Mouse (Mus musculus) bone marrow macrophage, adult 2 months (primary cell): ENCODE measurements around the gene Dennd1b.

ENCODE experiments used
- CTCF ChIP-seq: IDR thresholded peaks from 2 replicates; pipeline ENCODE4 v1.5.1; 2012; ENCODE audit warnings: low read depth, mild to moderate bottlenecking, low read length, moderate library complexity
- POLR2A ChIP-seq: IDR thresholded peaks from 2 replicates; pipeline ENCODE4 v1.6.1; 2012; ENCODE audit warnings: mild to moderate bottlenecking, low read depth, low read length, borderline replicate concordance

DNA sequence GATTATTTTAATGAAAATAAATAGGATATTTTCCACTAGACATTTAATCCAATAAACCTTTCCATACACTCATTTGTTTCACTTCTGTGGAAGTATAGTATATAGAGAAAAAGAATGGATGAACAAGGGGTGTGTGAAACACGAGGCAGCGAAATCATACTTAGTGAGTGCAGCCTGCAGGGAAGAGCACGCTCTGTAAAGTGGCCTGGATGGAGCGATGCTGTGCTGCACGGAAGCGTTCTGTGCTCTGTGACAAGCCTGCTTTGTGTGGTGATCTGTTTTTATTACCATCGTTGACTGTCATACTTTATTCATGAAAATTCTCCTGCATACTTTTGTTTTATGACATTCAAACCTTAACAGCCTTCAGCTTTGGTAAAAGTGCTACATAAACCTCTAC, 58.1 kb downstream of the Dennd1b start:
- TF ChIP-seq POLR2A (no peak), CTCF (no peak)
